Mouse (Mus musculus) G1E (cell line): ENCODE measurements around the gene Jam3.

Experiments
- CTCF ChIP-seq: IDR thresholded peaks from 2 replicates; pipeline ENCODE4 v1.5.1; 2012; ENCODE audit warnings: low read depth, low read length, inconsistent platforms, mixed read lengths
- GATA1 ChIP-seq: IDR thresholded peaks from 2 replicates; pipeline ENCODE4 v1.6.1; 2012; ENCODE audit warnings: borderline replicate concordance, low read length, inconsistent platforms, mixed read lengths
- POLR2AphosphoS5 ChIP-seq: IDR thresholded peaks from 2 replicates; pipeline ENCODE4 v1.6.1; 2012; ENCODE audit warnings: low read depth, low read length, inconsistent platforms; ENCODE audit not compliant: insufficient replicate concordance
- TAL1 ChIP-seq: conservative IDR thresholded peaks from 2 replicates; pipeline ENCODE4 v1.6.1; 2012; ENCODE audit warnings: low read depth, low read length, inconsistent platforms, mixed read lengths

DNA sequence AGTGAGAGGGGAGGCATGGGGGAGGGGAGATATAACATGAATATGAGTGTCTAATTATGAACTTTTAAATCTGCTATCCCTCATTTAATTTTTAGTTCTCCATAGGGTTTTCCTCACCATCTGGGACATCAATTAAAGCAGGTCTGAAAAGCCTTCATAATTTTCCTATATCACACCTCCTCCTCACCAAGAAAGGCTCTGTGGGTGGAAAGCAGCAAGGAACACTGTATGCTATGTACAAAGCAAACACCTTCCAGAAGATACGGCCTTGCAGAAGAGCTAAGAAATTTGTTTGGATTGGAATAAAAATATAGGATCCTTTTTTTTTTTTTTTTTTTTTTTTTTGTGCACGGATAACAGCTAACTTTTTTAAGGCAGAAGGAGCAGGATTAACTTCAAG lies 31.3 kb downstream of the Jam3 start:
- TF ChIP-seq CTCF (no peak), POLR2AphosphoS5 (no peak), GATA1 (no peak), TAL1 (no peak)
